Mouse (Mus musculus) ES-CJ7 (cell line): ENCODE results near the gene Gm49510.

Experiments
- DNase-seq: peaks from one replicate; pipeline ENCODE4 v3.0.0; 2011; ENCODE audit warnings: low read depth, low spot score

Gm49510 gene

GRCm38 (mm10) chr15:78942663-78943062, 43.2 kb downstream of the Gm49510 start:
- DNase-seq = peak; percentile 65

DNA sequence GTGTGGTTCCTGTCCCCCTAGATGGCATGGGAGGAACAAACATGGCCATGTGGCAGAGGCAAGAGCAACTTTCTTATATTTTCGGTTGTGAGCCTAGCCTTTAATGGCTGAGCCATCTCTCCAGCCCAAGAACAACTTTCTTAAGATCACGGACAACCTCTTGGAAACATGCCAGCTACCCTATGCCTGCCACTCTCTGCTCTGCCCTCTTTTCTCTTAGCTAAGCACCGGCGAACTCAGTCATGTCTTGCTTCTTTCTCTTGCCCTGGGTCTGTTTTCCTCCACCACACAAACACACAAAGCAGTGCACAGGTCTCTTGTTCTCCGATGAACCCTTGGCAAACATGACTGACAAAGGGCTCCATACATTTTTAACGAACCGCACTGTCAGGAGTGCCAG, 46.8 kb downstream of the Gm49510 start:
- no peak for DNase-seq

DNA sequence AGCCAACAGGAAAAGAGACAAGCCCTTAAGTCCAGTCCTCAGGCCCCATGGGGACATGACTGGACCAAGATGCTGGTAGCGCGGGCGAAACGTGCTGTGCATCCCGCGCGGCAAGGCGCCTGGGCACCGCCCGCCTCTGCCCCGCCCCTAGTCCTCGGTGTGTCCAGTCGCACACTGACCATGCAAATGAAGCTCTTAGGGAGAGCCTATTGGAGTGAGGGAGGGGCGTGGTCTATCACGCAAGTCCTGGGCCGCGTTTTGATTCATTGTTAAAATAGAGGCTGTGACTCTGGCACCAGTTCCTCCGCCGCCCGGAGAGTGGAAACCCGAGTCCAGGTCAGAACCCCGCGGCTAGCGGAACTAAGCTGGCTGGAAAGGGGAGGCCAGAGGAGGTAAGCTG, 48.2 kb downstream of the Gm49510 start, which contains the start of gene Triobp:
Gene Triobp (plus strand): TSS at position 68 of the 400 bp plus-strand sequence.
- peak; percentile 82 for DNase-seq

DNA sequence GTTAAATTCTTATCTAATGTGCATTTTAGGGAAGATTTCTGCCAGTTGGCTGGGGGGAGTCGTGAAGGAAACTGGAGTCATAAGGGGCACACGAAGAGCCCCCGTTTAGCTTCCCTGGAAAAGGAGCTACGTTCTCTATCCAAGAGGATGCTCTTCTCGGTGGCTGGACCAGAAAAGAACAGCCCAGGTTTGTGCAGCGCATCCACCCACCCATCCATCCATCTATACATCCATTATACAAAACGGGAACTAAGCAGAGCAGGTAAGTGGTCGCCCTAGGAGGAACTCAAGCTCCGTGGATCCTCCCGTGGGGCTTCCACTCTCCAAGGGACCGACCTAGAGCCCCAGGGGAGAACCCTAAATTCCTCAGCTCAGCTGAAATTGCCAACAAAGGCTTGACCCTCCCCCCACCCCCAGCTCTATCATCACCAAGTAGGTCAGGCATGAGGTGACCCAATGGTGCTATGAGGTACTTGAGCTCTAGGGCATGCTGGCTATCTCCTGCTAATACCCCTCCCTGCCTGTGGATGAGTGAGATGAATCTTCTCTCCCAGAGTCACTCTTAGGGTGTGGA, 48.8 kb downstream of the Gm49510 start:
- DNase-seq = no peak

GRCm38 (mm10) chr15:78948883-78949282, 49.4 kb downstream of the Gm49510 start:
- DNase-seq = no peak

GRCm38 (mm10) chr15:78955663-78956062, 56.2 kb downstream of the Gm49510 start:
- DNase-seq = no peak

GRCm38 (mm10) chr15:78956351-78956750, 56.9 kb downstream of the Gm49510 start:
- peak; percentile 62 for DNase-seq

DNA sequence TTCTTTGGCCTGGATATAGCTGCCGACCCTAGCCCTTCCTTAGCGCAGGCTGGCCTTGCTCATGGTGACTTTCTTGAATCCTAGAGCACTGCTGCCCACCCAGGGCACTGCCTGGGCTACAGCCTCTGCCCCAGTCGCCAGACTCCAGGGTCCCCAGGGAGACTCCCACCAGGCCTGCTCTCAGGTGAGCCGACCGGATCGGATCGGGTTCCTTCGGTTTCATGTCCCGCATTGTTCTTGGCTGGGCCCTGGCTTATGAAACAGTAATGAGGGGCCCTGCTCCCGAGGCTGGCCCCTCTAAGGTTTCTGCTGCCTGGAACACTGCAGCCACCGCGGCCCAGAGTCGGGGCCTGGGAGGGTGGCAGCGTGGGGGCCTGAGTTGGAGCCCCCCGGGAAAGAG, 57.6 kb downstream of the Gm49510 start:
- DNase-seq = no peak

- peak; percentile 25 for DNase-seq
These were observed 60.1 kb downstream of the Gm49510 start for GRCm38 (mm10) chr15:78959537-78959936.

- no peak for DNase-seq
These were observed 60.6 kb downstream of the Gm49510 start for GRCm38 (mm10) chr15:78960088-78960487.

DNA sequence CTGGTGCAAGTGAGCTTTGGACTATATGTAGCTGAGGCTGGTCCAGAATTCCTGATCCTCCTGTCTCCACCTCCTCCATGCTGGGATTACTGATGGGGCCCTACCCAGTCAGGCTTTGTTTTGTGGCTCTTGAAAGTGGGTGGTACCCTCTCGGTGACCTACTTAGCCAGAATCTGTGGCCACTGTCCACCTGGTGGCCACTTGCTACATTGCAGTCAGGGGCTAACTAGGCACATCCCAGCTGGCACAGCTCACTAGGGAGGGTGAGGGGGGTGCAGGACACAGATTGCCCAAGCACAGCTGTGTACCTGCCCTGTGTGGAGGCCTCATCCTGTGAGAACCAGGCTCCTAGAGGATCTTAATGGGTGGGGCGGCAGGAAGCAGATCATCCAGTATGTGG, 63.4 kb downstream of the Gm49510 start:
- peak; percentile 75 for DNase-seq
